Mouse (Mus musculus) neural tube, embryonic 14.5 days (tissue): Measurements from ENCODE around the gene Upk2. TPM values are rescaled to one million over a fixed set of nuclear protein-coding genes. Genes with fewer than 3 reads are reported as not detected.

Experiments
- ATAC-seq: fragments of 200-750 bp; cut with Nextera tagmentation; 2 replicates; pipeline ENCODE4 v1.8.0; 2017; ENCODE audit warnings: low read depth, mild to moderate bottlenecking, moderate TSS enrichment, moderate library complexity
- H3K27ac ChIP-seq: fragments of 300-500 bp; sonication (generic); 2 replicates; pipeline ENCODE4 v1.5.1; 2014; ENCODE audit warnings: low read depth, mild to moderate bottlenecking, control low read depth, low read length, moderate library complexity, mixed read lengths
- H3K27me3 ChIP-seq: fragments of 300-500 bp; sonication (generic); 2 replicates; pipeline ENCODE4 v1.6.1; 2014; ENCODE audit warnings: low read length; ENCODE audit not compliant: control insufficient read depth, insufficient read depth
- H3K36me3 ChIP-seq: fragments of 300-500 bp; sonication (generic); 2 replicates; pipeline ENCODE4 v1.6.1; 2014; ENCODE audit warnings: low read length, mixed read lengths; ENCODE audit not compliant: control insufficient read depth, insufficient read depth
- H3K4me1 ChIP-seq: fragments of 300-500 bp; sonication (generic); 2 replicates; pipeline ENCODE4 v1.6.1; 2014; ENCODE audit warnings: low read length; ENCODE audit not compliant: control insufficient read depth, insufficient read depth
- H3K4me2 ChIP-seq: fragments of 300-500 bp; sonication (generic); 2 replicates; pipeline ENCODE4 v1.6.1; 2014; ENCODE audit warnings: mild to moderate bottlenecking, low read depth, low read length, control low read depth
- H3K4me3 ChIP-seq: fragments of 300-500 bp; sonication (generic); 2 replicates; pipeline ENCODE4 v1.5.1; 2014; ENCODE audit warnings: low read depth, low read length, control low read depth, mixed read lengths
- H3K9ac ChIP-seq: fragments of 300-500 bp; sonication (generic); replicated peaks from 2 replicates; pipeline ENCODE4 v1.6.1; 2014; ENCODE audit warnings: low read depth, mild to moderate bottlenecking, control low read depth, low read length, mixed read lengths
- H3K9me3 ChIP-seq: fragments of 300-500 bp; sonication (generic); 2 replicates; pipeline ENCODE4 v1.6.1; 2016; ENCODE audit warnings: low read length; ENCODE audit not compliant: control insufficient read depth
- WGBS: fragments of 180-500 bp; shearing (Covaris S2); extraction: QIAGEN DNeasy Blood & Tissue Kit; methylation state at CpG from one replicate; pipeline ENCODE4 v1.1.7; 2014; 5-methylcytosine and 5-hydroxymethylcytosine counted together
- polyA plus RNA-seq: library from polyadenylated mRNA; unstranded; fragments of >200 nt; fragmentation: Nextera tagmentation; extraction: Ambion mirVana; gene quantifications from 2 replicates; pipeline ENCODE4 v1.2.1, GENCODE M21; 2014

The Upk2 gene
- polyA plus RNA-seq, 1 experiment from 2014 or later, result not detected

DNA sequence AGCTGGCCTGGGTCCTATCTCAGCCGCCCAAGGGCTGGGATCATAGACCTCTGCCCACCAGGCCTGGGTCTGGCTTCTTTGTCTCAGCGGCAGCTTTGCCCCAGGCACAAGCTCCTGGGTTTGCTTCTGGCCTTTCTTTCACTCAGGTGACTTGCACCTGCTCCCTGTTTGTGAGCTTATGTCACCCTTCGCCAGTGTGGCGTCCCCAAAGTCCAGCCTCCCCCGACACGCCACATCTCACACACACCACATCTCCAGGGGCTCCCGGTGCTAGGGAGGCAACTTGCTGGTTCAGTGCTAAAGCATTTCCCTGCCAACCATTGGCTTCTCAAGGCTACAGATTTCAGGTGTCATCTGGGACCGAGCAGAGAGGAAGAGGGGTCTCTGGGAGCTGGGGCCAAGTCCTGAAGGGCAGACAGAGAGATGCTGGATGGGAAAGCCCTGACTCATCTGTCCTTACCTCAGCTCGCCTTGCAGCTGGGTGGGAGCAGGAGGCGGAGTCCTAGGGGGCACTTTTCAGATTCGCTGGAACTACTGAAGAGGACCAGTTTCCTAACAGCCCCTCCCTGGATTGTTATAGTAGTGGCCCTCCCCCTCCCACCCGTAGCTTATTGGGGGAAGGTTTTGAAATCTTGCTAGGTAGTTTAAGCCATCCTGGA, 42.2 kb upstream of the Upk2 start:
- no peak for ATAC-seq
- Histone ChIP-seq H3K27ac (no peak overlapping the region), H3K36me3 (no peaks in the 10 kb centered on the region), H3K4me2 (peak overlapping the region; percentile 4; the same call in 1 of the 2 replicates), H3K9ac (no peak overlapping the region), H3K27me3 (no peaks in the 10 kb centered on the region), H3K4me3 (no peak overlapping the region), H3K9me3 (no peaks in the 10 kb centered on the region), H3K4me1 (peaks cover 76% of the 10 kb centered on the region)
- 51% methylated on average over 12 of the region's 12 CpGs for WGBS

- Histone ChIP-seq H3K4me1 (peaks cover 68% of the 10 kb centered on the region), H3K4me3 (no peak overlapping the region), H3K36me3 (no peaks in the 10 kb centered on the region), H3K9ac (no peak overlapping the region), H3K27ac (no peak overlapping the region), H3K4me2 (no peak overlapping the region), H3K9me3 (no peaks in the 10 kb centered on the region), H3K27me3 (no peaks in the 10 kb centered on the region)
- ATAC-seq, result no peak
- WGBS, result 84% methylated on average over 10 of the region's 10 CpGs
These were observed 41.1 kb upstream of the Upk2 start for GRCm38 (mm10) chr9:44495810-44496344.

- WGBS, result 47% methylated on average over 9 of the region's 9 CpGs
- H3K36me3 ChIP-seq, result no peaks in the 10 kb centered on the region
- ATAC-seq, result no peak
- peaks cover 68% of the 10 kb centered on the region for H3K4me1 ChIP-seq
- 0 out of 2 replicates have a peak overlapping the region, but pooled peaks have one; percentile 17 for H3K4me2 ChIP-seq
- no peak overlapping the region for H3K4me3 ChIP-seq
- H3K27me3 ChIP-seq, result no peaks in the 10 kb centered on the region
- peak overlapping the region; percentile 16; the same call in 1 of the 2 replicates for H3K27ac ChIP-seq
- H3K9me3 ChIP-seq, result no peaks in the 10 kb centered on the region
- H3K9ac ChIP-seq, result no peak overlapping the region
These were observed 40.4 kb upstream of the Upk2 start for GRCm38 (mm10) chr9:44494863-44495809.

DNA sequence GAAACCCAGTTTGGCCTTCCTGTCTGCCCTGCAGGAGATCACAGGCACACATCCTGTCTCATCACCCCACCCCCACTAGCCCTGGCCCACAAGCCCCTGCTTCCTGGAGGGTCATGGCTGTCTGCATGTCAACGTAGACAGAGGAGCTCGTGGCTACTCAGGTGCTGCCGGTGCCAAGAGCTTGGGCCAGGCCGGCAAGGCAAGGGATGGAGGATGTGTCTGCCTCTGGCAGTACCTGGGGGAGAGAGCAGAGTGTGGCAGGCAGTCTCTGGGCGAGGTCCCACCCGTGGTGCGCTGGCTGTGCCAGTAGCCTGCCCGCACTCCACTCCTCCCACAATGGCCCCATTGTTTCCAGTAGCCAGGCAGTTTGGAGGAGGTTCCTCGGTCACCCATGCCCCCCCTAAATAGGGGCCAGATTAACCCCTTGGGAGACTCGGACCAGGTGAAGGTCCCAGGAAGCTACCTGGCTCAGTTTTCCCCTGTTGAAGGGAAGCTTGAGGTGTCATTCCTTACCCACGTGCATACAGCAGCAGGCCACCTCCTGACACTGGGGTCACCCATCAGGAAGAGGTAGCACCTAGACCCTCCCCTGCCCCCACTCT, 39.6 kb upstream of the Upk2 start:
- no peak overlapping the region for H3K9ac ChIP-seq
- H3K36me3 ChIP-seq, result no peaks in the 10 kb centered on the region
- peak overlapping the region; percentile 2; the same call in 1 of the 2 replicates for H3K27ac ChIP-seq
- H3K4me3 ChIP-seq, result no peak overlapping the region
- H3K4me1 ChIP-seq, result peaks cover 68% of the 10 kb centered on the region
- 0 out of 2 replicates have a peak overlapping the region, but pooled peaks have one; percentile 17 for H3K4me2 ChIP-seq
- WGBS, result 14% methylated on average over 11 of the region's 11 CpGs
- no peaks in the 10 kb centered on the region for H3K27me3 ChIP-seq
- ATAC-seq, result no peak
- no peaks in the 10 kb centered on the region for H3K9me3 ChIP-seq

- Histone ChIP-seq H3K4me2 (no peak overlapping the region), H3K27me3 (no peaks in the 10 kb centered on the region), H3K9me3 (no peaks in the 10 kb centered on the region), H3K4me3 (no peak overlapping the region), H3K36me3 (no peaks in the 10 kb centered on the region), H3K4me1 (peaks cover 69% of the 10 kb centered on the region), H3K27ac (no peak overlapping the region), H3K9ac (no peak overlapping the region)
- ATAC-seq, result no peak
- 69% methylated on average over 17 of the region's 17 CpGs for WGBS
These were observed 38.1 kb upstream of the Upk2 start for GRCm38 (mm10) chr9:44492631-44493461.

DNA sequence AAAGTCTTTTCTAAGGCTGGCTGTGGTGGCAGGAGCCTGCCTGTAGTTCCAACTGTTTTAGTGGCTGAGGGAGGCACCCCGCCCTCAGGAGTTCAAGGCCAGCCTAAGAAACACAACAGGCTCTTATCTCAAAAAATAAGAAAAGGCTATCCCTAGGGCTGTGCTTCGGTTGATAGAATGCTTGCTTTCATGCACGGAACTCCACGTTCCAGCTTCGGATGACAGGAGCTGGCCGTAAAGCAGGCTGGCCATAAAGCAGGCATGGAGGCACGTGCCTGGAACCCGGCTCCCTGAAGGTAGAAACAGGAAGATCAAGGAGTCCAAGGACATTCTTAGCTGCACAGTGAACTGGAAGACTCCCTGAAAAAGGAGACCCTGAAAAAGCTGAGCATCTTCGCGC, 36.6 kb upstream of the Upk2 start:
- H3K4me2 ChIP-seq, result no peak overlapping the region
- WGBS, result 48% methylated on average over 10 of the region's 10 CpGs
- no peak for ATAC-seq
- H3K27me3 ChIP-seq, result no peaks in the 10 kb centered on the region
- no peaks in the 10 kb centered on the region for H3K36me3 ChIP-seq
- no peak overlapping the region for H3K9ac ChIP-seq
- H3K27ac ChIP-seq, result no peak overlapping the region
- no peaks in the 10 kb centered on the region for H3K9me3 ChIP-seq
- H3K4me1 ChIP-seq, result peaks cover 71% of the 10 kb centered on the region
- no peak overlapping the region for H3K4me3 ChIP-seq

GRCm38 (mm10) chr9:44490086-44490967, 35.6 kb upstream of the Upk2 start:
- no peak overlapping the region for H3K9ac ChIP-seq

More at GRCm38 (mm10) chr9:44490086-44490967, 35.6 kb upstream of the Upk2 start:
- WGBS, result 13% methylated on average over 17 of the region's 17 CpGs
- Histone ChIP-seq H3K4me2 (peak overlapping the region; percentile 92), H3K36me3 (no peaks in the 10 kb centered on the region), H3K27ac (peak overlapping the region; percentile 62; the same call in 1 of the 2 replicates), H3K9me3 (no peaks in the 10 kb centered on the region), H3K4me1 (peaks cover 79% of the 10 kb centered on the region), H3K27me3 (no peaks in the 10 kb centered on the region), H3K4me3 (no peak overlapping the region)
- no peak for ATAC-seq
